Mouse (Mus musculus) olfactory bulb, adult 2 months (tissue): Measurements from ENCODE around the gene Plscr3.

ENCODE experiments used
- CTCF ChIP-seq: fragments of 200-500 bp; IDR thresholded peaks from 2 replicates; pipeline ENCODE4 v1.5.1; 2012; ENCODE audit warnings: low read depth, mild to moderate bottlenecking, low read length, moderate library complexity; ENCODE audit not compliant: insufficient read depth
- POLR2A ChIP-seq: fragments of 200-500 bp; IDR thresholded peaks from 2 replicates; pipeline ENCODE4 v1.6.1; 2012; ENCODE audit warnings: mild to moderate bottlenecking, low read depth, low read length, moderate library complexity; ENCODE audit not compliant: insufficient read depth

- TF ChIP-seq POLR2A = no peak
- no peak for TF ChIP-seq CTCF
Measured at GRCm38 (mm10) chr11:69865561-69865960, 19.4 kb downstream of the Plscr3 start.
